Mouse (Mus musculus) testis, adult 2 months (tissue): Measurements from ENCODE around the gene Mgll. TPM values are rescaled to one million over a fixed set of nuclear protein-coding genes. Genes with fewer than 3 reads are reported as not detected.

Experiments used
- H3K27ac ChIP-seq: fragments of 200-500 bp; 2 replicates; pipeline ENCODE4 v1.5.1; 2012; ENCODE audit warnings: low read depth, low read length; ENCODE audit not compliant: control insufficient read depth, insufficient read depth
- H3K27me3 ChIP-seq: fragments of 200-500 bp; 2 replicates; pipeline ENCODE4 v1.6.1; 2012; ENCODE audit warnings: mild to moderate bottlenecking, low read length, moderate library complexity; ENCODE audit not compliant: control insufficient read depth, insufficient read depth
- H3K36me3 ChIP-seq: fragments of 200-500 bp; 2 replicates; pipeline ENCODE4 v1.6.1; 2012; ENCODE audit warnings: mild to moderate bottlenecking, low read length; ENCODE audit not compliant: control insufficient read depth, insufficient read depth
- H3K4me1 ChIP-seq: fragments of 200-500 bp; 2 replicates; pipeline ENCODE4 v1.6.1; 2012; ENCODE audit warnings: low read length; ENCODE audit not compliant: control insufficient read depth, insufficient read depth
- H3K4me3 ChIP-seq: fragments of 200-500 bp; 2 replicates; pipeline ENCODE4 v1.5.1; 2012; ENCODE audit warnings: low read depth, mild to moderate bottlenecking, low read length, moderate library complexity, mixed read lengths; ENCODE audit not compliant: control insufficient read depth
- CTCF ChIP-seq: fragments of 200-500 bp; IDR thresholded peaks from 2 replicates; pipeline ENCODE4 v1.5.1; 2012; ENCODE audit warnings: low read depth, mild to moderate bottlenecking, inconsistent platforms, low read length, moderate library complexity; ENCODE audit not compliant: control insufficient read depth, insufficient read depth, insufficient replicate concordance
- POLR2A ChIP-seq: fragments of 200-500 bp; IDR thresholded peaks from 2 replicates; pipeline ENCODE4 v1.6.1; 2012; ENCODE audit warnings: low read depth, mild to moderate bottlenecking, inconsistent platforms, low read length, moderate library complexity; ENCODE audit not compliant: control insufficient read depth
- polyA plus RNA-seq: library from polyadenylated mRNA; depleted of rRNA; stranded (reverse); fragments of >200 nt; gene quantifications from 2 replicates; pipeline ENCODE4 v1.2.3, GENCODE M21; 2012

Gene Mgll
- polyA plus RNA-seq, 1 experiment: 38.5 TPM

DNA sequence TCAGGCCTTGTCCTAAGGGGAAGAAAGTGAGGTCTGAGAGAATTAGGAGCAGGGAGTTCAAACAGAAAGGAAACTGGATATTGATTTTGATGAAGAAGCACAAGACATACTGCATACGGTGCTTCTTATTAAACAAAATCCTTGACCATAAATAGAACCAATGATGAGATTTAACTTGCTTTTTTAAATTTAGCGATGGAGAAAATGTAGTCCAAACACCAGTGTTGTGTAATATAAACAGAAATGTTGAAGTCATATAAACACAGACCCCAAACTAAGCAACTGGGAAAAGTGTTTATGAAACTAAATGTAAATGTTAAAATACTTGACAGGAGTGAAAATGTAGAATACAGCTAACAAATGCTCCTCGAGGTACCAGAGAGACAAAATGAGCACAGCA, 35.5 kb upstream of the Mgll start:
- Histone ChIP-seq H3K27ac (no peak overlapping the region), H3K27me3 (no peaks in the 10 kb centered on the region), H3K36me3 (no peaks in the 10 kb centered on the region), H3K4me3 (no peak overlapping the region), H3K4me1 (no peaks in the 10 kb centered on the region)
- TF ChIP-seq POLR2A (no peak), CTCF (no peak)

GRCm38 (mm10) chr6:88690211-88690610, 34.0 kb upstream of the Mgll start:
- Histone ChIP-seq H3K4me1 (no peaks in the 10 kb centered on the region), H3K36me3 (no peaks in the 10 kb centered on the region), H3K4me3 (no peak overlapping the region), H3K27ac (no peak overlapping the region), H3K27me3 (no peaks in the 10 kb centered on the region)
- TF ChIP-seq CTCF (no peak), POLR2A (no peak)

DNA sequence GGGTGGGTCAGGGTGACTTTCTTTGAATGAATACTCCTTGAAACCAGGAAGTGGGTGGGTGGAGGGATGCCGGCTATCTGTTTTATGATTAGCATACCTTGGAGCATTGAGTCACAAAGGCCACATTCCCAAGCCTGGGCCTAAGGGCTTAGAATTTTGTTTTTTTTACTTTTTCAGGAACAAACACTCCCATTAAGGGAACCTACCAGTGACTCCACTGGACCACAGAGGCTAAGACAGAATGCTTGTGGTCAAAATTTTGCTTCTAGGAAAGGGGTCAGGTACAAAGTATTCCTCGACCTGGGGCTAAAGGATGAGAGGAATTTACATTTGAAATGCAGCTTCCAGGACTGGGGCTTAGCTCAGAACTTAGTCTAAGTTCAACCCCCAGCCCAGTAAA, 32.9 kb upstream of the Mgll start:
- no peaks in the 10 kb centered on the region for H3K36me3 ChIP-seq
- H3K27me3 ChIP-seq: no peaks in the 10 kb centered on the region
- no peak overlapping the region for H3K4me3 ChIP-seq
- no peak overlapping the region for H3K27ac ChIP-seq
- H3K4me1 ChIP-seq: no peaks in the 10 kb centered on the region
- TF ChIP-seq POLR2A (no peak), CTCF (no peak)

GRCm38 (mm10) chr6:88702887-88703286, 21.3 kb upstream of the Mgll start:
- Histone ChIP-seq H3K4me3 (no peak overlapping the region), H3K4me1 (no peaks in the 10 kb centered on the region; the same call in 1 of the 2 replicates), H3K27ac (no peak overlapping the region), H3K36me3 (no peaks in the 10 kb centered on the region), H3K27me3 (no peaks in the 10 kb centered on the region)
- TF ChIP-seq POLR2A: no peak
- no peak for TF ChIP-seq CTCF

DNA sequence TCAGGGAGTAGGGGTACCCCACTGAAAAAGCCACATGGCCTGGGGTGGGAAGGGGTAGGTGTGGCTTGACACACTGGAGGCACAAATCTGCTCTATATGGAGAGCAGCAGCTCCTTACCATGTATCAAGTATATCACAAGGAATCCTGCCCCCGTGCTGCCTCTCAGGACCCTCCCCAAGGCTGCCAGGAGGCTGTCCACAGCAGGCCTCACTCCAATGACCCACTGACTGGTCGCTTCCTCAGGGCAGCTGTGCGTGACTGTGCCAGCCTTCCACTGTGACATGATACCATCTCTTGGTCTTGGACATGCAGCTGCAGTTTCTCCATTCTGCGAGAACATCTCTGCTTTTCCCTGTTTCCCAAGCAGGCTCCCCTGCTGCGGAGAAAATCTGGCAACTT, 20.5 kb upstream of the Mgll start:
- Histone ChIP-seq H3K4me3 (no peak overlapping the region), H3K36me3 (no peaks in the 10 kb centered on the region), H3K27me3 (no peaks in the 10 kb centered on the region), H3K4me1 (no peaks in the 10 kb centered on the region; the same call in 1 of the 2 replicates), H3K27ac (no peak overlapping the region)
- TF ChIP-seq CTCF (no peak), POLR2A (no peak)

- H3K4me1 ChIP-seq: no peaks in the 10 kb centered on the region; the same call in 1 of the 2 replicates
- no peak overlapping the region for H3K4me3 ChIP-seq
- H3K36me3 ChIP-seq: no peaks in the 10 kb centered on the region
- no peaks in the 10 kb centered on the region for H3K27me3 ChIP-seq
- no peak overlapping the region for H3K27ac ChIP-seq
- TF ChIP-seq CTCF: no peak
- no peak for TF ChIP-seq POLR2A
Measured at GRCm38 (mm10) chr6:88708401-88709278, 15.6 kb upstream of the Mgll start.

- Histone ChIP-seq H3K36me3 (no peaks in the 10 kb centered on the region), H3K27me3 (no peaks in the 10 kb centered on the region), H3K27ac (no peak overlapping the region), H3K4me3 (no peak overlapping the region), H3K4me1 (no peaks in the 10 kb centered on the region)
- no peak for TF ChIP-seq POLR2A
- TF ChIP-seq CTCF: no peak
Measured at GRCm38 (mm10) chr6:88709279-88709575, 15.0 kb upstream of the Mgll start.

- Histone ChIP-seq H3K4me3 (no peak overlapping the region), H3K4me1 (no peaks in the 10 kb centered on the region), H3K27ac (no peak overlapping the region), H3K36me3 (no peaks in the 10 kb centered on the region), H3K27me3 (no peaks in the 10 kb centered on the region)
- TF ChIP-seq CTCF: no peak
Measured at GRCm38 (mm10) chr6:88711313-88711712, 12.9 kb upstream of the Mgll start.
